Mouse (Mus musculus) stomach, postnatal 0 days (tissue): ENCODE measurements around the gene Dlg1.

Experiments
- CTCF ChIP-seq: IDR thresholded peaks from 2 replicates; pipeline ENCODE4 v1.5.1; 2016; ENCODE audit warnings: antibody characterized with exemption, low read depth, mild to moderate bottlenecking, moderate library complexity
- EP300 ChIP-seq: optimal IDR thresholded peaks from 2 replicates; pipeline ENCODE3; 2016; ENCODE audit warnings: antibody characterized with exemption

- TF ChIP-seq CTCF (no peak), EP300 (no peak)
These were observed 36.9 kb upstream of the Dlg1 start for GRCm38 (mm10) chr16:31626331-31626730.
